Mouse (Mus musculus): ENCODE measurements around the gene Vipr1.

Vipr1 gene

GRCm38 (mm10) chr9:121635835-121636576 is 6.5 kb upstream of the Vipr1 start:
- DNase-seq, result no peak

- DNase-seq, result peak; percentile 15
Observed at GRCm38 (mm10) chr9:121639790-121640189, 2.7 kb upstream of the Vipr1 start.

- DNase-seq, result no peak
Observed at GRCm38 (mm10) chr9:121641235-121641915, 1.1 kb upstream of the Vipr1 start.

- peak; percentile 81 for DNase-seq
Observed at GRCm38 (mm10) chr9:121642001-121642400, 515 bp upstream of the Vipr1 start, which contains the start of gene Lyzl4. Gene Lyzl4 (minus strand): TSS chr9:121642096.

- no peak for DNase-seq
Observed at GRCm38 (mm10) chr9:121644855-121645254, 2.3 kb downstream of the Vipr1 start.

- DNase-seq, result no peak
Observed at GRCm38 (mm10) chr9:121647026-121647425, 4.5 kb downstream of the Vipr1 start.

GRCm38 (mm10) chr9:121653668-121654067 is 11.2 kb downstream of the Vipr1 start:
- DNase-seq, result no peak

GRCm38 (mm10) chr9:121656322-121656721 is 13.8 kb downstream of the Vipr1 start:
- DNase-seq, result no peak

- no peak for DNase-seq
Observed at GRCm38 (mm10) chr9:121657143-121657542, 14.6 kb downstream of the Vipr1 start.

GRCm38 (mm10) chr9:121658248-121658647 is 15.7 kb downstream of the Vipr1 start:
- no peak for DNase-seq

GRCm38 (mm10) chr9:121659791-121660190 is 17.3 kb downstream of the Vipr1 start:
- no peak for DNase-seq

GRCm38 (mm10) chr9:121663467-121663866 is 21.0 kb downstream of the Vipr1 start:
- no peak for DNase-seq

- no peak for DNase-seq
Observed at GRCm38 (mm10) chr9:121664104-121664503, 21.6 kb downstream of the Vipr1 start.

- peak; percentile 39 for DNase-seq
Observed at GRCm38 (mm10) chr9:121666957-121667630, 24.6 kb downstream of the Vipr1 start.

GRCm38 (mm10) chr9:121667822-121668221 is 25.3 kb downstream of the Vipr1 start:
- no peak for DNase-seq

GRCm38 (mm10) chr9:121669348-121669791 is 26.9 kb downstream of the Vipr1 start:
- DNase-seq, result peak; percentile 80

GRCm38 (mm10) chr9:121671300-121671699 is 28.8 kb downstream of the Vipr1 start:
- DNase-seq, result peak; percentile 77

- no peak for DNase-seq
Observed at GRCm38 (mm10) chr9:121672311-121672710, 29.8 kb downstream of the Vipr1 start.

- DNase-seq, result no peak
Observed at GRCm38 (mm10) chr9:121673716-121674115, 31.2 kb downstream of the Vipr1 start.

- DNase-seq, result no peak
Observed at GRCm38 (mm10) chr9:121675011-121675410, 32.5 kb downstream of the Vipr1 start.

- DNase-seq, result no peak
Observed at GRCm38 (mm10) chr9:121675556-121675955, 33.0 kb downstream of the Vipr1 start.

- no peak for DNase-seq
Observed at GRCm38 (mm10) chr9:121677069-121677468, 34.6 kb downstream of the Vipr1 start.

GRCm38 (mm10) chr9:121677476-121677875 is 35.0 kb downstream of the Vipr1 start:
- no peak for DNase-seq

- peak; percentile 85 for DNase-seq
Observed at GRCm38 (mm10) chr9:121679549-121679948, 37.0 kb downstream of the Vipr1 start.
